Mouse (Mus musculus) right cerebral cortex, postnatal 36 days (tissue): ENCODE data around the gene Ulk4.

Experiments
- DNase-seq, 2 experiments: peaks; one replicate each; pipeline ENCODE4 v3.0.0; 2022; ENCODE audit warnings: low spot score in 2 of 2, mixed read lengths in 1 of 2

Ulk4 gene

DNA sequence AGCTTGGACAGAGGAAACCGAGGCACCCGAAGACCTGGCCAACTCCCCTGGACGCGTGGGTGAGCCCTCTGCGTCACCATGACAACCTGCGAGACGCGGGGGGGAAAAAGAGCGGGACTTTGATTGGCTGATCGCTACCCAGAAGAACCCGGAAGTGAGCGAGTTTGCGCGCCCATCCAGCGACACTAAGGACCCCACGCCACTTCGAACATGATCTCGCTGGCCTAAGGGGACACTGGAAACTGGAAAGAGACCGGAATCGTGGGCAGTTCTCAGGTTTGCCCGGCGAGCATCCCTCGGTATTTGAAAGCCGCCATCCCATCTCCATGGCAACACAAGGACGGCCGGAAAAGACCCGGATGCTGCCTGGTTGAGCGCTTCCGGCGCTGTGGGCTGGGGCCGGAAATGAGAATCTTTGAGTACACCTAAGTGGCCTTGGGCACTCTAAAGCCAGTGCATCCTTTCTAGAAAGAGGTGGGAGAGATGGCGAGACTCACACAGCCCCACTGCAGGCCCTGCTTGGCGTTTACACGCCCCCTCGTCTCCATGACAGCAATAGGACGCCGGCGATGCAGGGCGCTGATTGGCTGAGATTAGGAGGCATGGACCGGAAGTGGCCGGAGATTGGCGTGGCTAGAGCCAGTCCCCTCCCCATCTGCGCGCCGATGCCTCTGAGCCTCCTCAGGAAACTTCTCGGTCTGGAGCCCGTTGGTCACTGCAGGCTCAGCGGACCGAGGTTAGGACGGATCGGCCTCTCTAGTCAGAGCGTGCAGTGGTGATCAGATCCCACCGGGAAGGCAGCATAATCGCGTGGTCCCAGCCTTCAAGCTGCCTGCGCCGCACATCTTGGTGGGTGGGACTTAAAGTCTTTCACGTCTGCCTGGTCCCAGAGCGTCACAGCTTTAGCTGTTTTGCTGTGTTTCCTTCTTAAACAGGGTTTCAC, at the start of gene Ulk4:
Ulk4 (minus strand) TSS at position 80 of the 943 bp plus-strand sequence.
- peak; percentile 91 for DNase-seq

- DNase-seq = no peak
These were observed 45.0 kb upstream of the Ulk4 start for GRCm38 (mm10) chr9:121322034-121322433.

DNA sequence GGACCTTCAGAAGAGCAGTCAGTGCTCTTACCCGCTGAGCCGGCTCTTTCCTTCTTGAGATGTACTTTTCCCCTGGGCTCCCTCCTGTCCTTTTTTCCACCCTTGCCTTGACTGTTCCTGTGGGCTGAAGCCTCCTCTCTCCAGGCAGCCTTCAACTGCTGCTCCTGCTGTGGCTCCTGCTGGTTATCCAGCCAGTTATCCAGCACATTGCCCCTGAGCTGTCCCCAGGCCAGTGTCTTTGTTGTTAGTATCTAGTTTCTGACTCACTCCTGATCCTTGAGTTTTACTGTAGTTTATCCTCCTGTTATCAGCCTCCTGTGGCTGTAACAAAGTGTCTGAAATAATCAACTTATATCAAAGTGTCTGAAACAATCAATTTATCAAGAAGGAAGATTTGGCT, 44.1 kb upstream of the Ulk4 start:
- DNase-seq = no peak

DNA sequence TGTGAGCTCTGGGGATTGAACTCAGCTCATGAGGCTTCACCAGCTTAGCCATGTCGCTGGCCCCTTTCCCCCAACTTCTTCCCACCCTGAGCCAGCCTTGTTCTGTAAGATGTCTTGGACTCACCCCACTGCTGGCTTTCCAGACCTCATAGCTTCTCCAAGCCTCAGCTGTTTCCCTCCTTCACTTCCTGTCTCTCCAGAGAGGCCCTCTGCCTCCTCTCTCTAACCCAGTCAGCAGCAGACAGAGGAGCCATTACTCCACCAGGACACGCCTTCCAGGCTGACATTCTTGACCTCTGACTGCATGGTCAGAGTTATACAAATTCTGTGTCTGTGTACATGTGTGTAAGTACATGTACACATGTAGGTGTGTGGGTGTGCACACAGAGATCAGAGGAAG, 43.4 kb upstream of the Ulk4 start:
- DNase-seq = no peak

- peak in 1 of 2 experiments; percentile 62 for DNase-seq
These were observed 42.4 kb upstream of the Ulk4 start for GRCm38 (mm10) chr9:121319323-121319966.

DNA sequence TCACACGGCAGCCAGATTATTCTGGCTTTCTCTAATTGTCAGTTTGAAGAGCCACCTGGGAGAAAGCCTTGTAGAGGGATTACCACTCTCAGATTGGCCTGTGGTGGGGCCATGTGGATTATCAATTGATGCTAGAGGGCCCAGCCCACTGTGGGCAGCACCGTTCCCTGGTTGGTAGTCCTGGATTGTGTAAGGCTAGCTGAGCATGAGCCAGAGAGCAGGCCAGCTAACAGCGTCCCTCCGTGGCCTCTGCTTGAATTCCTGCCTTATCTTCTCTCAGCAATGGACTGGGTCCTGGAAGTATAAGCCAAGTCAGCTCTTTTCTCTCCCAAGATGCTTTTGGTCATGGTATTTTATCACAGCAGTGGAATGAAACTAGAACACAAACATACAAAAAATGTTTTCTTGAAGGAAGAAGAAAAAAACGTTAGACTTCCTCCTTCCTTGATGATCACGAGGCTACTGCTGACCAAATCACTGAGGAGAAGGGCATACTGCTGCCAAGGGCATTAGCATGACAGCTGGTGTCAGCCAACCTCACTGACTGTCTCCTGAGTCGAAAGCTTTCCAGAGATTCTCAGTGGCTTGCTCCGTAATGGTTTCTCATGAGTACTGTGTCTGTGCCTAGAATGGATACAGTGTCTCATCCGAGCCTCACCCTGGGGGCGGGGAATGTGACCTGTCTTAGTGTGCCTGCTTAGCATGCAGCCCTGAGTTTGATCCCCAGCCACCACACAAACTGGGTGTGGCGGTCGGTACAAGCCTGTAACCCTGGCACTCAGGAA, 39.8 kb upstream of the Ulk4 start:
- no peak for DNase-seq

GRCm38 (mm10) chr9:121315901-121316595, 39.1 kb upstream of the Ulk4 start:
- no peak for DNase-seq

DNA sequence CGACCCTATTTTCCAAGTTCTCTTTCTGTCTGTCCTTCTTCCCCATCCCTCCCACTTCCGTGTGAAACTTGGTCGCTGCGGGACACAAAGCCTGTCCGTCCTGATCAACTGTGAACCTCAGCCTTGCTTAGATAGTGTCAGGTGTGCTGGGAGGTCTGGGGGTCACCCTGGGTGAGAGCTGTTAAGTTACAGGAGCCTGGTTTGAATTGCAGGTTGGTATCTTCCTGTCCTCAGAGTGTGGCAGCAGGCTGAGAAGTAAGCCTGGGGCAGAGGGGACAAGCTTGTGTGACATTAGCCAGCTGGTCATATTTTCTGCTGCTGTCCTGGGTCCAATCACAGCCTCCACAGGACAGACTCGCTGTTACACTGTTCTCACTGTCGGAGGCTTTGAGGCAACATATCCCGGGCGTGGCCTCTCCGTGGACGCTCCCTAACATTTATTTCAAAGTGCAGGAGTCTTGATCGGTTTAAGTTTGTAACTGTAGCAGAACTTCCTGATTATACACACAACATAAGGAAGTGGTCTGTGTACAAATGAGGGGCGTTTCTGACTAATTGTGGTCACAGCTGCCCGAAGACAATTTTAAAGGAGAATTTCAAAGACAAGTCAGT, 37.6 kb upstream of the Ulk4 start:
- no peak for DNase-seq

DNA sequence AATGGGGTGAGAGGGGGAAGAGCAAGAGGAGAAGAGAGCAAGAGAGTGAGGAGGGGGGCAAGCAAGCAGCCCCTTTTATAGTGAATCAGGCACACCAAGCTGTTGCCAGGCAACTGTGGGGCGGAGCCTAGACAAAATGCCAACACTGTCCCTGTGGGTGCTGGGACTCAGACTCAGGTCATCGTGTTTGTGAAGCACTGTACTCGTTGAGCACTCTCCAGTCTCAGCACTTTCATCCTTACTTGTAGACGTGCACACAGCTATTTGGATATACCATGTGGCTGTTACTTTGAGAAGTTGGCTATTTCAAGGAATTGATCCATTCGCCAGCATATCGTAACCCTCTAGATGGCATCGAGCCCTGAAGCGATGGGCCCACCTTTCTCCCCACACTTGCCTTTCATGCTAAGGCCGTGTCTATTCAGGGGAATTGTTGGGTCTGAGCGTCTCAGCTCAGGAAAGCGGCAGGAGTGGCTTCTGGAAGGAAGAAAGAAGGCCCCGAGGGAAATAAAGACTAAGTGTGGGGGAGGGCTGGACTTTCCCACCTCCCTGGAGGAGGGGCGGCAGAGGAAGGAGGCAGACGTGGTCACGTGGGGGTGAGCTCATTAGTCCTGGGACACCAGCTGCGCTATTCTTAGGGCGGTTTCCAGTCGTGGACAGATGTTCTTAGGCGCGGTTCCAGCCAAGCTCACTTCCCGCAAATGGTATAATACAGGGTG, 36.8 kb upstream of the Ulk4 start:
- peak; percentile 42 to 50 for DNase-seq

- DNase-seq = no peak
These were observed 35.4 kb upstream of the Ulk4 start for GRCm38 (mm10) chr9:121312237-121312891.

- no peak for DNase-seq
These were observed 34.8 kb upstream of the Ulk4 start for GRCm38 (mm10) chr9:121311846-121312236.

- DNase-seq = no peak
These were observed 33.5 kb upstream of the Ulk4 start for GRCm38 (mm10) chr9:121310501-121310900.

DNA sequence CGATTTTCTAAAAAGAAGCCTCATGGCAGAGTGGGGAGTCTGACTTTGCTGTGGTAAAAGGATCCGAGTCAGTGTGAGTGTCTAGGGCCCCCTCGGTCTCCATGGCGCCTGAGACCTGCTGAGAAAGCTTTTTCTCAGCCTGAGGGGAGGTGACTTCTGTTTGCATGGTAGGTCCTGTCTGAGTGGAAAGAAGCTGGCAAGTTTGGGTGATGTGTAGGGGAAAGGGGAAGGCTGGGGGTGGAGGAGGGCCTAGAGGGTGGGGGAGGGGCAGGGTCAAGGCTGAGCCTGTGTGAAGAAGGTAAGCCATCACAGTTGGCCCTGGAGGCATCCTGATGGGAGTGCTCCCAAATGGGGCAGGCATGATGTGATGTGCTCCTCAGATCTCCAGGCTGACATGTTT, 32.3 kb upstream of the Ulk4 start:
- no peak for DNase-seq

DNA sequence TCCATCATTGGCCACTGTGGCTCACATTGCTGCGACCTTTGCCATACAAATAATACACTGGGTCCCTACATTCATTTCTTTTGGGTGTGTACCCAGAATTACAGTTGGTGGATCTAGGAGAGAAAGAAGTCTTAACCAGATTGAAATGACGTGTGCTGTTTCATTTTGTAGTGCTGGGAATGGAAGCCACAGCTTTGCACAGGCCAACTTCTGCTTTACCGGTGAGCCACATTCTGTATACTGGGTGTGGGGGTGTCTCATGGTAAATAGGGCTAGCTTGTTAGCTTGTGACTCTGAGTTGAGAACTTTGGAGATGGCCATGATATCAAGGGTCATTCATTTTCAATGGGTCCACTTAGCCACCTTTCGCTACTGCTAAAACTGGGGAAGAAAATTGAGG, 28.5 kb upstream of the Ulk4 start:
- no peak for DNase-seq

GRCm38 (mm10) chr9:121304520-121304919, 27.5 kb upstream of the Ulk4 start:
- DNase-seq = no peak

DNA sequence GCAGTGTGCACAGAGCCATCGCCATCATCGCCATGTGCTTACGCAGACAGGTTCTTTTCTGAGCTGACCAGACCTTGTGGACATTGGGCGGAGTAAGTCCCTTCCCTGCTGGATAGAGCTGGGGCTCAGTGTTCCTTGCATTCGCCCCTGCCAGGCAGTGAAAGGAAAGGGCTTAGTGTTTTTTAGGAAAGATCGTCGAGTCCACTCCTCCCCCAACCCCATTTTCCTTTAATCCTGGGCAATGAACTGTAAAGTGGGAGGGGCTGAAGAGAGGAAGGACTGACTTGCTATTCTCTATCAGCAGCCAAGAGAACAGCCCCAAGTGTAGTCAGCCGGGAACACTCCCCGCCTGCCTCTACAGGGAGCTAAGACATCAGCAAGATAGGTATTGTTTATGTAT, 26.8 kb upstream of the Ulk4 start:
- DNase-seq = no peak

GRCm38 (mm10) chr9:121303086-121303485, 26.1 kb upstream of the Ulk4 start:
- no peak for DNase-seq

GRCm38 (mm10) chr9:121302543-121302942, 25.5 kb upstream of the Ulk4 start:
- no peak for DNase-seq

GRCm38 (mm10) chr9:121301041-121301920, 24.3 kb upstream of the Ulk4 start:
- no peak for DNase-seq
